Mouse (Mus musculus): ENCODE measurements at regions not wholly inside any gene's neighbourhood (a gene's known extent, or its start where the extent isn't known, plus 50 kb on each side); places are given as distances from the start of the nearest gene placed in this dataset.

GRCm38 (mm10) chr13:112130774-112131173, 157.5 kb upstream of the Ankrd55 start:
- no peaks in the 10 kb centered on the region for H3K4me1 ChIP-seq (ENCODE audit: insufficient read depth, low read depth, low read length)
- H3K27me3 ChIP-seq (ENCODE audit: insufficient read depth, low read length) = peaks cover 4% of the 10 kb centered on the region; the same call in 1 of the 2 replicates
- H3K36me3 ChIP-seq (replicated peaks) = no peaks in the 10 kb centered on the region
- TF ChIP-seq POLR2AphosphoS5 (IDR thresholded peaks at IDR 0.05; ENCODE audit: insufficient replicate concordance, low read depth, low read length) (no peak), TAL1 (conservative IDR thresholded peaks at IDR 0.05; ENCODE audit: low read depth, low read length) (no peak), GATA1 (IDR thresholded peaks at IDR 0.05; ENCODE audit: borderline replicate concordance, low read length) (no peak), GATA2 (IDR thresholded peaks at IDR 0.05; ENCODE audit: borderline replicate concordance, low read depth, low read length) (no peak), CTCF (IDR thresholded peaks at IDR 0.05; ENCODE audit: low read depth, low read length) (no peak)
- H3K4me3 ChIP-seq (ENCODE audit: low read depth, low read length) = no peak overlapping the region
- ATAC-seq (ENCODE audit: extremely low read depth, insufficient number of reproducible peaks, low FRiP score, poor library complexity, severe bottlenecking) = no peak
- no peak for DNase-seq (ENCODE audit: low spot score)
- H3K9me3 ChIP-seq (replicated peaks) = no peaks in the 10 kb centered on the region

GRCm38 (mm10) chr13:112131191-112131590, 157.1 kb upstream of the Ankrd55 start:
- Histone ChIP-seq H3K4me1 (ENCODE audit: insufficient read depth, low read depth, low read length) (no peaks in the 10 kb centered on the region), H3K9me3 (replicated peaks) (no peaks in the 10 kb centered on the region), H3K36me3 (replicated peaks) (no peaks in the 10 kb centered on the region), H3K27me3 (ENCODE audit: insufficient read depth, low read length) (peaks cover 4% of the 10 kb centered on the region; the same call in 1 of the 2 replicates), H3K4me3 (ENCODE audit: low read depth, low read length) (no peak overlapping the region)
- ATAC-seq (ENCODE audit: extremely low read depth, insufficient number of reproducible peaks, low FRiP score, poor library complexity, severe bottlenecking) = no peak
- no peak for TF ChIP-seq POLR2AphosphoS5 (IDR thresholded peaks at IDR 0.05; ENCODE audit: insufficient replicate concordance, low read depth, low read length)
- TF ChIP-seq GATA2 (IDR thresholded peaks at IDR 0.05; ENCODE audit: borderline replicate concordance, low read depth, low read length) = no peak
- TF ChIP-seq GATA1 (IDR thresholded peaks at IDR 0.05; ENCODE audit: borderline replicate concordance, low read length) = no peak
- no peak for TF ChIP-seq CTCF (IDR thresholded peaks at IDR 0.05; ENCODE audit: low read depth, low read length)
- TF ChIP-seq TAL1 (conservative IDR thresholded peaks at IDR 0.05; ENCODE audit: low read depth, low read length) = no peak
- DNase-seq (ENCODE audit: low spot score) = no peak

GRCm38 (mm10) chr13:112133736-112134135, 154.5 kb upstream of the Ankrd55 start:
- no peak for ATAC-seq (ENCODE audit: extremely low read depth, insufficient number of reproducible peaks, low FRiP score, poor library complexity, severe bottlenecking)

GRCm38 (mm10) chr13:112134701-112135100, 153.6 kb upstream of the Ankrd55 start:
- DNase-seq (ENCODE audit: low spot score) = no peak
- ATAC-seq (ENCODE audit: extremely low read depth, insufficient number of reproducible peaks, low FRiP score, poor library complexity, severe bottlenecking) = no peak
- no peaks in the 10 kb centered on the region for H3K9me3 ChIP-seq (replicated peaks)
- no peaks in the 10 kb centered on the region for H3K27me3 ChIP-seq (ENCODE audit: insufficient read depth, low read length)
- TF ChIP-seq POLR2AphosphoS5 (IDR thresholded peaks at IDR 0.05; ENCODE audit: insufficient replicate concordance, low read depth, low read length) = no peak
- no peak for TF ChIP-seq CTCF (IDR thresholded peaks at IDR 0.05; ENCODE audit: low read depth, low read length)
- TF ChIP-seq GATA2 (IDR thresholded peaks at IDR 0.05; ENCODE audit: borderline replicate concordance, low read depth, low read length) = no peak
- TF ChIP-seq TAL1 (conservative IDR thresholded peaks at IDR 0.05; ENCODE audit: low read depth, low read length) = no peak
- no peak for TF ChIP-seq GATA1 (IDR thresholded peaks at IDR 0.05; ENCODE audit: borderline replicate concordance, low read length)
- H3K4me1 ChIP-seq (ENCODE audit: insufficient read depth, low read depth, low read length) = no peaks in the 10 kb centered on the region
- H3K36me3 ChIP-seq (replicated peaks) = no peaks in the 10 kb centered on the region
- H3K4me3 ChIP-seq (ENCODE audit: low read depth, low read length) = no peak overlapping the region

More at GRCm38 (mm10) chr13:112133736-112134135, 154.5 kb upstream of the Ankrd55 start:
- H3K9me3 ChIP-seq (replicated peaks) = no peaks in the 10 kb centered on the region
- DNase-seq (ENCODE audit: low spot score) = no peak
- no peaks in the 10 kb centered on the region for H3K4me1 ChIP-seq (ENCODE audit: insufficient read depth, low read depth, low read length)
- H3K36me3 ChIP-seq (replicated peaks) = no peaks in the 10 kb centered on the region
- H3K27me3 ChIP-seq (ENCODE audit: insufficient read depth, low read length) = no peaks in the 10 kb centered on the region
- TF ChIP-seq GATA1 (IDR thresholded peaks at IDR 0.05; ENCODE audit: borderline replicate concordance, low read length) (no peak), POLR2AphosphoS5 (IDR thresholded peaks at IDR 0.05; ENCODE audit: insufficient replicate concordance, low read depth, low read length) (no peak), TAL1 (conservative IDR thresholded peaks at IDR 0.05; ENCODE audit: low read depth, low read length) (no peak), GATA2 (IDR thresholded peaks at IDR 0.05; ENCODE audit: borderline replicate concordance, low read depth, low read length) (no peak), CTCF (IDR thresholded peaks at IDR 0.05; ENCODE audit: low read depth, low read length) (no peak)
- H3K4me3 ChIP-seq (ENCODE audit: low read depth, low read length) = no peak overlapping the region

- ATAC-seq (ENCODE audit: extremely low read depth, insufficient number of reproducible peaks, low FRiP score, poor library complexity, severe bottlenecking) = no peak
- no peak overlapping the region for H3K4me3 ChIP-seq (ENCODE audit: low read depth, low read length)
- H3K4me1 ChIP-seq (ENCODE audit: insufficient read depth, low read depth, low read length) = no peaks in the 10 kb centered on the region
- DNase-seq (ENCODE audit: low spot score) = no peak
- no peak for TF ChIP-seq TAL1 (conservative IDR thresholded peaks at IDR 0.05; ENCODE audit: low read depth, low read length)
- no peak for TF ChIP-seq POLR2AphosphoS5 (IDR thresholded peaks at IDR 0.05; ENCODE audit: insufficient replicate concordance, low read depth, low read length)
- TF ChIP-seq GATA1 (IDR thresholded peaks at IDR 0.05; ENCODE audit: borderline replicate concordance, low read length) = no peak
- no peak for TF ChIP-seq CTCF (IDR thresholded peaks at IDR 0.05; ENCODE audit: low read depth, low read length)
- H3K27me3 ChIP-seq (ENCODE audit: insufficient read depth, low read length) = no peaks in the 10 kb centered on the region
- no peaks in the 10 kb centered on the region for H3K9me3 ChIP-seq (replicated peaks)
- H3K36me3 ChIP-seq (replicated peaks) = no peaks in the 10 kb centered on the region
Observed at GRCm38 (mm10) chr13:112135777-112136176, 152.5 kb upstream of the Ankrd55 start.

GRCm38 (mm10) chr13:112136850-112137249, 151.4 kb upstream of the Ankrd55 start:
- H3K36me3 ChIP-seq (replicated peaks) = no peaks in the 10 kb centered on the region
- H3K4me3 ChIP-seq (ENCODE audit: low read depth, low read length) = no peak overlapping the region
- H3K27me3 ChIP-seq (ENCODE audit: insufficient read depth, low read length) = no peaks in the 10 kb centered on the region
- no peaks in the 10 kb centered on the region for H3K9me3 ChIP-seq (replicated peaks)
- H3K4me1 ChIP-seq (ENCODE audit: insufficient read depth, low read depth, low read length) = no peaks in the 10 kb centered on the region
- ATAC-seq (ENCODE audit: extremely low read depth, insufficient number of reproducible peaks, low FRiP score, poor library complexity, severe bottlenecking) (no peak), DNase-seq (ENCODE audit: low spot score) (no peak)
- no peak for TF ChIP-seq POLR2AphosphoS5 (IDR thresholded peaks at IDR 0.05; ENCODE audit: insufficient replicate concordance, low read depth, low read length)
- no peak for TF ChIP-seq GATA2 (IDR thresholded peaks at IDR 0.05; ENCODE audit: borderline replicate concordance, low read depth, low read length)
- TF ChIP-seq CTCF (IDR thresholded peaks at IDR 0.05; ENCODE audit: low read depth, low read length) = no peak
- no peak for TF ChIP-seq GATA1 (IDR thresholded peaks at IDR 0.05; ENCODE audit: borderline replicate concordance, low read length)
- no peak for TF ChIP-seq TAL1 (conservative IDR thresholded peaks at IDR 0.05; ENCODE audit: low read depth, low read length)

Measured in G1E (cell line).